Mouse (Mus musculus) E14TG2a.4 (cell line): ENCODE data around the gene Snx32.

Experiments used
- CTCF ChIP-seq: conservative IDR thresholded peaks from 2 replicates; pipeline ENCODE4 v1.5.1; 2014; ENCODE audit warnings: low read length
- POU5F1 ChIP-seq: IDR thresholded peaks from 2 replicates; pipeline ENCODE4 v1.6.1; 2014; ENCODE audit warnings: low read length, borderline replicate concordance

DNA sequence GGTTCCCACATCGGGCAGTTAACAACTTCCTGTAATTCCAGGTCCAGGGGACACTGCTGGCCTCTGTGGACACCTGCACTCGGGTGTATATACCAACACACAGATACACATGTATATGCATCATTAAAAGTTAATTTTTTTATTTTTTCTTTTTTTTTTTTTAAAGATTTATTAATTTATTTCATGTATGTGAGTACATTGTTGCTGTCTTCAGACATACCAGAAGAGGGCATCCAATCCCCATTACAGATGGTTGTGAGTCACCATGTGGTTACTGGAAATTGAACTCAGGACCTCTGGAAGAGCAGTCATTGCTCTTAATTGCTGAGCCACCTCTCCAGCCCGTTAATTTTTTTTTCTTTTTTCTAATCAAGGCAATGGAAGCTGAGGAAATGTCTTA is 37.5 kb downstream of the Snx32 start:
- TF ChIP-seq POU5F1 (no peak), CTCF (peak; percentile 7; the same call in 1 of the 2 replicates)
